Mouse (Mus musculus): Measurements from ENCODE around the gene Fam50b. TPM values are rescaled to one million over a fixed set of nuclear protein-coding genes. Genes with fewer than 3 reads are reported as not detected.

Gene Fam50b
- polyA plus RNA-seq, 1 experiment: not detected

DNA sequence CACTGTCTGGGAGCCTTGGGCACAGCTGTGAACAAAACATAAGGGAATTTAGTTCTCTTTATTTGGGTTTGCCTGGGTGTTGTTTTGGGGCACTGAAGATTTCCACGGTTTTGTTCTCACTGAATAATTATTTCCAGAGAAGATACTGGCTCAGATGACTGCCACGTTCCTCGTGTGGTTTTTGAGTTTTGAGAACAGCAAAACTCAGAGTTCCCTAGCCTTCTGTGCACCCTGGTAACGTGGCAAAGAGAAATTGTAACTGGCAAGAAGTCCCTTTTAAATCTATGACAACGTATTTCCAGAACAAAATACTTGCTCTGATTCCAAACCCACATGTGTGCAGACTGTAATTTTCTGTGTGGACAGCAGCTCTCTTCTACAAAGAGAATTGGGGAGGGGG lies 52.9 kb downstream of the Fam50b start:
- no peak for DNase-seq

DNA sequence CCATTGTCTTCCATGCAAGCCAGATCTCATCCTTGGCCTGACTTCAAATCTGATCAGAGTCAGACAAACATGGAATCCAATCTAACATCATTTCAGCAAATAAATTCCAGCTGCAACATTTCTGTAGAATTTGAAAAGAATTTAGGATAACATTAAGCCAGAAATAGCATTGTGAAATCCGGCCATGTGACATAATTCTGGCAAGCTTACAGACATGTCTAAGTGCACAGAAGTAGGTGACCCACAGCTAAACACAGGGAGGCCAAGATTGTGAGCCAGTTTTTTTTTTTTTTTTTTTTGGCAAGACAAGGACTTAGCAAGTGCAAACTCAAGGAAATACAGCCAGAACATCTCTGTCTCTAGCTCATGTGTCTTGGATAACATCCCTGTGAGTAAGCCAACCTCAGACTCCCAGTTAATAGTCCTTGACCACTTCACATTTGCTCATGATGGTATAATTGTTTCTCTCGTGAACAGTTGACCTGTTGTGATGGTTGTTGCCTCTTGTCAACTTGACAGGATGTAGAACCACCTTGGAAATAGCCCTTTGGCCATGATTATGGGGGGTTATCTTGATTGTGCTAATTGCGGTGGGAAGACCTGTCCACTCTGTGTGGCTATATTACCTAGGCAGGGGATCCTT lies 54.6 kb downstream of the Fam50b start:
- no peak for DNase-seq

More for the DNA sequence above, 52.9 kb downstream of the Fam50b start:
- TF ChIP-seq CTCF (IDR thresholded peaks at IDR 0.05; ENCODE audit: borderline replicate concordance, insufficient read depth, low read depth, low read length) (no peak), POLR2A (IDR thresholded peaks at IDR 0.05; ENCODE audit: borderline replicate concordance, insufficient read depth, low read length) (no peak)
- no peak overlapping the region for H3K4me3 ChIP-seq (replicated peaks; ENCODE audit: insufficient read depth, low read depth, low read length)
- 36% methylated on average over 5 of the region's 5 CpGs for WGBS
- H3K27ac ChIP-seq (ENCODE audit: insufficient read depth, low read length): no peak overlapping the region
- no peaks in the 10 kb centered on the region for H3K4me1 ChIP-seq (ENCODE audit: control insufficient read depth, insufficient read depth, low read length)
- no peaks in the 10 kb centered on the region for H3K27me3 ChIP-seq (ENCODE audit: control insufficient read depth, insufficient read depth, low read length)

DNA sequence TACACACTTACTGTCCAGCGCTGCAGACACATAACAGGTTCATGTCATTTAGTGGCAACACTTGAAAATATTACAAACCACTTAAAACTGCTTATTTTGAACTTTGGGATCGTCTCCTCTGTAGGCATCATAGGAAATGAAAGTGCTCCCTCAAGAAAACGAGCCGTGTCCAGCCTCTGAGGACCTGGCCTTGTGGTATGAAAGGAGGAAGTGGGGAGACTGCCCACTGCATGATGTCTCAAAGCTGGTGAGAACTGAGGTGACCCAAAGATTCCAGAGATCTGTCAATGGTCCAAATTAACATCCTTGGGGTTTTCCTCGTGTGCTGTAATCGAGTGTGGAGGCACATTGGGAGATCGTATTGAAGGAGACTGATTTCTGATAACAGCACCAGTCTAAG lies 58.4 kb downstream of the Fam50b start:
- Histone ChIP-seq H3K4me3 (replicated peaks; ENCODE audit: insufficient read depth, low read depth, low read length) (no peak overlapping the region), H3K27me3 (ENCODE audit: control insufficient read depth, insufficient read depth, low read length) (no peaks in the 10 kb centered on the region), H3K27ac (ENCODE audit: insufficient read depth, low read length) (no peak overlapping the region), H3K4me1 (ENCODE audit: control insufficient read depth, insufficient read depth, low read length) (no peaks in the 10 kb centered on the region)
- DNase-seq: no peak
- TF ChIP-seq CTCF (IDR thresholded peaks at IDR 0.05; ENCODE audit: borderline replicate concordance, insufficient read depth, low read depth, low read length) (no peak), POLR2A (IDR thresholded peaks at IDR 0.05; ENCODE audit: borderline replicate concordance, insufficient read depth, low read length) (no peak)
- WGBS: 74% methylated on average over 7 of the region's 7 CpGs

More for the DNA sequence above, 54.6 kb downstream of the Fam50b start:
- WGBS: 52% methylated on average over 3 of the region's 3 CpGs
- Histone ChIP-seq H3K4me3 (replicated peaks; ENCODE audit: insufficient read depth, low read depth, low read length) (no peak overlapping the region), H3K27me3 (ENCODE audit: control insufficient read depth, insufficient read depth, low read length) (no peaks in the 10 kb centered on the region), H3K27ac (ENCODE audit: insufficient read depth, low read length) (no peak overlapping the region), H3K4me1 (ENCODE audit: control insufficient read depth, insufficient read depth, low read length) (no peaks in the 10 kb centered on the region)
- no peak for TF ChIP-seq POLR2A (IDR thresholded peaks at IDR 0.05; ENCODE audit: borderline replicate concordance, insufficient read depth, low read length)
- no peak for TF ChIP-seq CTCF (IDR thresholded peaks at IDR 0.05; ENCODE audit: borderline replicate concordance, insufficient read depth, low read depth, low read length)

DNA sequence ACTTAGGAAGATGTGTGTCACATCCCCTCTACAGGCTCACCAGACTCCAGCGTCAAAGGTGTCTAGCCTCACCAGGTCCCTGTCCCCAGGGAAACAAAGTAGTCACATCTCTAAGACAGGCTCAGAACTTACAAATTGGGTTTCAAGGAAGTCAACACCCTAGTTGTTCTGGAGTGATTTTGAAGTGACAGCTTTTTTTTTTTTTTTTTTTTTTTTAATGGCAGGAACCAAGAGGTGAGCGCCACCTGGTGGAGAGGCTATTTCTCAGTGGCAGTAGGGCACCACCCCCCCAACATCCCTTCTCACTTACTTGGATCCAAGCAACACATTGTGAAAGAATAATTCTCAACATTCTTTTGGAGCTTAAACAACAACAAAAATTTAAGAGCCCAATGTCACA lies 59.2 kb downstream of the Fam50b start:
- H3K27me3 ChIP-seq (ENCODE audit: control insufficient read depth, insufficient read depth, low read length): no peaks in the 10 kb centered on the region
- H3K27ac ChIP-seq (ENCODE audit: insufficient read depth, low read length): no peak overlapping the region
- no peak overlapping the region for H3K4me3 ChIP-seq (replicated peaks; ENCODE audit: insufficient read depth, low read depth, low read length)
- TF ChIP-seq CTCF (IDR thresholded peaks at IDR 0.05; ENCODE audit: borderline replicate concordance, insufficient read depth, low read depth, low read length): peak; percentile 42; the same call in 1 of the 2 replicates
- TF ChIP-seq POLR2A (IDR thresholded peaks at IDR 0.05; ENCODE audit: borderline replicate concordance, insufficient read depth, low read length): no peak
- no peaks in the 10 kb centered on the region for H3K4me1 ChIP-seq (ENCODE audit: control insufficient read depth, insufficient read depth, low read length)
- 38% methylated on average over 2 of the region's 2 CpGs for WGBS
- DNase-seq: peak; percentile 17 to 18

DNA sequence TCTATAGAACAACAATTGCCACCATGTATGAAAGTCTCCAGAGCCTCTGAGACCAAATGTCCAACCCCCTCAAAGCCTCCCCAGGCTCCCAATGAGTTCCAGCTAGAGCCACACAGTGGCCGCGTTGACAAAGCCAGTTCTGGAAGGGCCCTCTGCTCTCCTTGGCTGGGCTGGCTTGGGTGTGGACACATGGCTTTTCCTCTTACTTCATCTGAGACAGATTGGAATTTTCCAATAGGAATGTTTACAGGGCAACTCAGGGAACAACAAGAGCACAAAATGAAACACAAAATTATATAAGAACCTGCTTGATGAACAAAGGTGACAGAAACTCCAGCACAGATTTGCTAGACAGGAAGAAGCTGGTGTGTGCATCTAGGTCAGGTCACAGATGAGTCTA lies 59.8 kb downstream of the Fam50b start:
- Histone ChIP-seq H3K27me3 (ENCODE audit: control insufficient read depth, insufficient read depth, low read length) (no peaks in the 10 kb centered on the region), H3K4me3 (replicated peaks; ENCODE audit: insufficient read depth, low read depth, low read length) (no peak overlapping the region), H3K4me1 (ENCODE audit: control insufficient read depth, insufficient read depth, low read length) (no peaks in the 10 kb centered on the region), H3K27ac (ENCODE audit: insufficient read depth, low read length) (no peak overlapping the region)
- 53% methylated on average over 2 of the region's 2 CpGs for WGBS
- TF ChIP-seq POLR2A (IDR thresholded peaks at IDR 0.05; ENCODE audit: borderline replicate concordance, insufficient read depth, low read length) (no peak), CTCF (IDR thresholded peaks at IDR 0.05; ENCODE audit: borderline replicate concordance, insufficient read depth, low read depth, low read length) (no peak)
- DNase-seq: no peak

Other genes with a start within 250 kb of the Fam50b start
- gene Pxdc1, start 81.4 kb upstream of the Fam50b start, polyA plus RNA-seq (2012; rRNA removed): 5.1 and 5.7 TPM in 2 replicates
- gene Prpf4b, start 140.5 kb downstream of the Fam50b start, polyA plus RNA-seq (2012; rRNA removed): 100 and 112 TPM in 2 replicates
- gene Fam217a, start 189.5 kb downstream of the Fam50b start, polyA plus RNA-seq (2012; rRNA removed): 0.84 and 1.1 TPM in 2 replicates
- gene 4933417A18Rik, start 189.6 kb downstream of the Fam50b start, polyA plus RNA-seq (2012; rRNA removed): not detected in 2 replicates
- 0.15 and 0.36 TPM in 2 replicates for gene Eci3, start 229.0 kb downstream of the Fam50b start, polyA plus RNA-seq (2012; rRNA removed)